Mouse (Mus musculus) liver, postnatal 0 days (tissue): Measurements from ENCODE around the gene Fmo4.

Source experiments
- CTCF ChIP-seq: sonication (generic); IDR thresholded peaks from 2 replicates; pipeline ENCODE4 v1.5.1; 2016; ENCODE audit warnings: antibody characterized with exemption, low read depth
- EP300 ChIP-seq: IDR thresholded peaks from 2 replicates; pipeline ENCODE4 v1.6.1; 2016; ENCODE audit warnings: antibody characterized with exemption, low read depth, mild to moderate bottlenecking

DNA sequence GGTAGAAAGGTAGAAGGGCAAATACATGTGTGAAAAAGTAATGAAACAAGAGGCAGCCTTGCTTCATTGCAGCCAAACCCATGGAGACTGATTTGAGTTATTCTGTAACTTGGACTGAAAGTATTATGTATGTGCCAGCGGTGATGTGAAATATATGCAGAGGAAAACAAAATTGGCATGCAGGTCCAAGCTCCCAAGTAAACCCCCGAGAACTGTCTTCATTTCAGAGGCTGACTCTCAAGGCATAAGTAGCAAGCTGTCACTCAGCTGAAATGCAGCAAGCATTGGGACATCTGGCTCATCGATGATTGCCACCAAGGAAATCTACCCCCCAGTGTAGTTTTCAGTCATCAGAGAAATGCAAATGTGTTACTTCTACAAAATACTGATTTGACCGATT, 28.6 kb downstream of the Fmo4 start:
- no peak for TF ChIP-seq CTCF
- no peak for TF ChIP-seq EP300
